Mouse (Mus musculus): ENCODE data around the gene Slc24a3. TPM values are rescaled to one million over a fixed set of nuclear protein-coding genes. Genes with fewer than 3 reads are reported as not detected.

Slc24a3 gene
- polyA plus RNA-seq, 1 experiment: 9.8 TPM

GRCm38 (mm10) chr2:145268971-145269370 lies 101.4 kb downstream of the Slc24a3 start:
- DNase-seq (ENCODE audit: low read depth, low spot score): no peak

GRCm38 (mm10) chr2:145269410-145269809 lies 101.9 kb downstream of the Slc24a3 start:
- WGBS: 79% methylated on average over 4 of the region's 4 CpGs
- no peak for DNase-seq (ENCODE audit: low read depth, low spot score)

- 86% methylated on average over 9 of the region's 9 CpGs for WGBS
- no peak for DNase-seq (ENCODE audit: low read depth, low spot score)
These were observed 106.6 kb downstream of the Slc24a3 start for GRCm38 (mm10) chr2:145274016-145274677.

- DNase-seq (ENCODE audit: low read depth, low spot score): no peak
- 67% methylated on average over 1 of the region's 1 CpGs for WGBS
These were observed 111.8 kb downstream of the Slc24a3 start for GRCm38 (mm10) chr2:145279336-145279735.

- DNase-seq (ENCODE audit: low read depth, low spot score): no peak
- 44% methylated on average over 2 of the region's 2 CpGs for WGBS
These were observed 116.2 kb downstream of the Slc24a3 start for GRCm38 (mm10) chr2:145283746-145284145.

- no peak for DNase-seq (ENCODE audit: low read depth, low spot score)
- WGBS: 68% methylated on average over 1 of the region's 1 CpGs
These were observed 120.9 kb downstream of the Slc24a3 start for GRCm38 (mm10) chr2:145288501-145288900.

- no peak for DNase-seq (ENCODE audit: low read depth, low spot score)
- 4% methylated on average over 2 of the region's 2 CpGs for WGBS
These were observed 123.9 kb downstream of the Slc24a3 start for GRCm38 (mm10) chr2:145291473-145291872.

GRCm38 (mm10) chr2:145292196-145292595 lies 124.6 kb downstream of the Slc24a3 start:
- WGBS: 95% methylated on average over 1 of the region's 1 CpGs
- no peak for DNase-seq (ENCODE audit: low read depth, low spot score)

- DNase-seq (ENCODE audit: low read depth, low spot score): no peak
- 6% methylated on average over 1 of the region's 1 CpGs for WGBS
These were observed 125.3 kb downstream of the Slc24a3 start for GRCm38 (mm10) chr2:145292816-145293215.

- DNase-seq (ENCODE audit: low read depth, low spot score): no peak
- 71% methylated on average over 1 of the region's 1 CpGs for WGBS
These were observed 129.4 kb downstream of the Slc24a3 start for GRCm38 (mm10) chr2:145296906-145297305.

- WGBS: 66% methylated on average over 5 of the region's 5 CpGs
- DNase-seq (ENCODE audit: low read depth, low spot score): no peak
These were observed 132.6 kb downstream of the Slc24a3 start for GRCm38 (mm10) chr2:145299914-145300699.

- no peak for DNase-seq (ENCODE audit: low read depth, low spot score)
- WGBS: 36% methylated on average over 2 of the region's 2 CpGs
These were observed 139.8 kb downstream of the Slc24a3 start for GRCm38 (mm10) chr2:145307231-145307883.

GRCm38 (mm10) chr2:145318916-145319315 lies 151.4 kb downstream of the Slc24a3 start:
- no peak for DNase-seq (ENCODE audit: low read depth, low spot score)
- 25% methylated on average over 2 of the region's 2 CpGs for WGBS

- 69% methylated on average over 3 of the region's 3 CpGs for WGBS
These were observed 153.7 kb downstream of the Slc24a3 start for GRCm38 (mm10) chr2:145321287-145321686.

GRCm38 (mm10) chr2:145321755-145322154 lies 154.2 kb downstream of the Slc24a3 start:
- no peak for DNase-seq (ENCODE audit: low read depth, low spot score)

More at GRCm38 (mm10) chr2:145321287-145321686, 153.7 kb downstream of the Slc24a3 start:
- DNase-seq (ENCODE audit: low read depth, low spot score): no peak

GRCm38 (mm10) chr2:145324477-145324876 lies 156.9 kb downstream of the Slc24a3 start:
- DNase-seq (ENCODE audit: low read depth, low spot score): no peak
- 26% methylated on average over 3 of the region's 3 CpGs for WGBS

GRCm38 (mm10) chr2:145325852-145326251 lies 158.3 kb downstream of the Slc24a3 start:
- 75% methylated on average over 4 of the region's 4 CpGs for WGBS
- DNase-seq (ENCODE audit: low read depth, low spot score): no peak

GRCm38 (mm10) chr2:145326544-145326943 lies 159.0 kb downstream of the Slc24a3 start:
- no peak for DNase-seq (ENCODE audit: low read depth, low spot score)
- 64% methylated on average over 2 of the region's 2 CpGs for WGBS

- WGBS: 57% methylated on average over 8 of the region's 8 CpGs
- no peak for DNase-seq (ENCODE audit: low read depth, low spot score)
These were observed 162.2 kb downstream of the Slc24a3 start for GRCm38 (mm10) chr2:145329756-145330155.

GRCm38 (mm10) chr2:145331525-145331924 lies 164.0 kb downstream of the Slc24a3 start:
- no peak for DNase-seq (ENCODE audit: low read depth, low spot score)
- 74% methylated on average over 1 of the region's 1 CpGs for WGBS

GRCm38 (mm10) chr2:145333466-145333865 lies 165.9 kb downstream of the Slc24a3 start:
- DNase-seq (ENCODE audit: low read depth, low spot score): no peak
